Mouse (Mus musculus): ENCODE measurements at regions not wholly inside any gene's neighbourhood (a gene's known extent, or its start where the extent isn't known, plus 50 kb on each side); places are given as distances from the start of the nearest gene placed in this dataset.

DNA sequence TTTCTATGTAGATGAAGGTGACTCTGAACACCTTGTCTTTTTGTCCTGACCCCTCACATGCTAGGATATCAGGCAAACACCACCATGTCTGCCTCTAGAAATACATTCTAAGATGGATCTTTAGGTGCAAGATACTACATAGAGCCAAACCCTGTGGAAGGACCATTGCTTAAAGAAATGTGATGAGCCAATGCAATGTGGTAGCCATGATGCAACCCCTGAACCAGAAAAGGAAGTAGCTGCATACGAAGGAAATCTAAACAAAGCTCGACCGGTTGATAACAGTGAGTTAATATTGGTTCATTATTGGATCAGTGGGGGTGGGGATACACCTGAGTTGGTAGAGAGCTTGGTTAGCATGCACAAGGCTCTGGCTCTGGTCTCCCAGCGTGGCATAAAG lies 78.9 kb downstream of the Cxcr4 start:
- TF ChIP-seq CTCF (IDR thresholded peaks at IDR 0.05; ENCODE audit: low read depth, low read length) (no peak), POLR2A (IDR thresholded peaks at IDR 0.05; ENCODE audit: insufficient read depth, low read length) (no peak), EP300 (IDR thresholded peaks at IDR 0.05; ENCODE audit: insufficient read depth, low read depth, low read length) (no peak)
